Mouse (Mus musculus) cerebellum, postnatal 25 days (tissue): ENCODE measurements at regions not wholly inside any gene's neighbourhood (a gene's known extent, or its start where the extent isn't known, plus 50 kb on each side); places are given as distances from the start of the nearest gene placed in this dataset.

ENCODE experiments used
- DNase-seq, 2 experiments: peaks; one replicate each; pipeline ENCODE4 v3.0.0; 2021; ENCODE audit warnings: mixed read lengths in 2 of 2

DNA sequence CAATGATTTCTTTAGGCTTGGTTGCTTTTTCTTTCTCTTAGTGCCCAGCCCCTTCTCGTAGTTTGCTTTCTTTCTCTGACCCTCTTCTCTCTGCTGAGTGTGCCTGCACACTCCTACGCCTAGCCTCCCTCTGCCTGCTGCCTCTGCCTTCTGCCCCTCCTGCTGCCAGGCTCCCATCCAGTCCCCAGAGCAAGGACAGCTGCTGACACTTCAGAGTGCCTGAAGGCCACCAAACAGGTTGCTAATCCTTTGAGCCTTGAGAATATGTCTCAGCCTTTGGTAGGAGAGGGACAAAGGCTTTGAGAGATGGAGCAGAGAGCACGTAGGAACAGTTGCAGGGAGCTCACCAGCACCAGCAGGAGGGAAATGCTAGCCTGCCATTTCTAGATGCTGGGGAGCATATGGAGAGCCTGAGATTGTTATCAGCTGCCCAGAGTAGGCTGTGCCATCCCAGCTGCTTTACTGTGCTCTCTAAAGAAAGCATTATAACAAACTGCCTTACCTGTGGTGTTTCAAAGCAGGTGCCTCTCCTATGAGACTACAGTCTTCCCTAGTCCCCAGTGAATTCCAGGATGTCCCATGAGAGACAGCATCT, 103.0 kb upstream of the Arrdc4 start:
- DNase-seq = no peak

DNA sequence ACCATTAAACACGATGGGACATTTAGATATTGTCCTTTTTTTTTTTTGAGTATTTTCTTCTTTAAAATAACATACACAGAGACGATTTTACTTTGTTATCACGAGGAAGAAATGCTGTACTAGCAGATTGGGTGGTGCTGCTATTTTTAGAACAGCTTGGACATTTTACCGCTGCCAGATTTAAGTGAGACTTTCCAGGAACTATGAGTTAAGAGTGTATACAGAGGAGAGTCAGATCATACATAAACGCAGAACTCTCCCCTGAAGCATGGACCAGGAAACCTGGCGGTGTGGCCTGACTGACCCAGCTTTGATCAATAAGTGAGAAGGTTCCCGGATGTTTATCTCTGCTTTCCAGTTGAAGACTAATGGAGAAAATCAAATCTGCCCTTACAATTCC, 95.6 kb upstream of the Arrdc4 start:
- DNase-seq = no peak

DNA sequence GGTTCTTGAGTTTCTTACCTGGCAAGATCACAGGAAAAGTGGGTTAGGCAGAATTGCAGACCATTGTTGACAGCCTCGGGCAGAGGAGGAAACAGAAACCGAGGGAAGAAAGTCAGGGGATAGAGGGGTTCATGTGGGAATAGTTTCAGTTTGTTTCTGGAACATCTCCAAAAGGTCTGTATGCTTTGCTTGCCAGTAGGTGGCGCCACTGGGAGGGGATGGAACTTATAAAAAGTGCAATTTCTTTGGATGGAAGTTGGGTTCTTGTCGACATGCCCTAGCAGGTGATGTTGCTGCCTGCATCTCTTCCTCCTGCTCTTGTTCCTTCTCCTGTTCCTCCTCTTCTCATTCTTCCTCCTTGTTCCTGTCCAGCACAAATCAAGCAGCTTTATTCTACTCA, 94.3 kb upstream of the Arrdc4 start:
- peak in 1 of 2 experiments; percentile 27 for DNase-seq

DNA sequence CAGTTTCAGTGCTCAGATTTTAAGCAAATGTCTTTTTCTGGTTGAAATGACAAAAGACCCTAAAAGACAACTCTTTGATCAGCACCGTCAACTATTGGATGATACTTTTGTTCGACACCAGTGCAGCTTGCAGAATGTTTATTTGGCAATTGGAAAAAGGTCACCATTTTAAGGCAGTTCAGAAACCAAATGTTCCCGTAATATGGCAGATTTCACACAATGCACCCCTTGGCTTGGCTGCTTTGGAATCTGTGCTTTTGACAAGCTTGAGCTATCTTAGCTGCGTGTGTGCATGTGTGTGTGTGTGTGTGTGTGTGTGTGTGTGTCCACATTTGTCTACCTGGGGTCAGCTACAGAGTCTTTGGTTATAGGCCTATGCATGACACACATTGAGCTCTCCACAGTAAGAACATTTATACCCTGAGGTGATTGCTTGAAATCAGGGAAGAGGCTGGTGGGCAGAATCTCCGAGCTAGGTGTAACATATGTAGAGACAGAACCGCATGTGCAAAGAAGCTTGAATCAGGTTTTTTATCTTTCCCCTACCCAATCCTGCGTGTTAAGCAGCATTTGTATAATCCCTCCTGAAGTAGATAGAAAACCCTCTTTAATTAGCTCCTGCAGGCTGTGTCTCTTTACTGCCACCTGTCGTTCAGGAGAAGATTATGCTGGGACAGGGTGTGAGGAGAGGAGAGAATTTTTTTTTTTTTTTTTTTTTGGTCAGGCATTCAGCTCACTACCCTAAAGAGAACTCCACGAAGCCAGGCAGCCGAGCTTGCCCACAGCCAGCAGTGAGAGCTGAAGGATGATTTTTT, 85.1 kb upstream of the Arrdc4 start:
- peak in 1 of 2 experiments; percentile 27 for DNase-seq

DNA sequence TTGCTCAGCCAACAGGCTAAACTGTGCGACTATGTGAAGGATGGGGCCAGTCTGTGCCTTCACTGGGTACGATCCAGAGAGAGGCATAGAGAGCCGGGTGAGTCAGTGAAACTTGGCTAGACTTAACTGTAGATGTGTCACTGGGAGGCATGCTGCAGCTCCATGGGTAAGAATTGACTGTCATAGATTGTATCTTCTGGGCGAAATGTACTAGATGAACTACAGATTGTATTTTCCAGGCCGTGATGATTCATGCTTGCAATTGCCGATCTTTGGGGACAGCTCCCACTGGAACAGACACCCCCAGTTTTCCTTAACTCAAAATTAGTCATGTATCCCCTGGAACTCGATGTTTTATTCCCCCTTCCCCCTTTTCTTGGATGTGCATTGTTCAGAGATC, 84.5 kb upstream of the Arrdc4 start:
- peak in 1 of 2 experiments; percentile 7 for DNase-seq

DNA sequence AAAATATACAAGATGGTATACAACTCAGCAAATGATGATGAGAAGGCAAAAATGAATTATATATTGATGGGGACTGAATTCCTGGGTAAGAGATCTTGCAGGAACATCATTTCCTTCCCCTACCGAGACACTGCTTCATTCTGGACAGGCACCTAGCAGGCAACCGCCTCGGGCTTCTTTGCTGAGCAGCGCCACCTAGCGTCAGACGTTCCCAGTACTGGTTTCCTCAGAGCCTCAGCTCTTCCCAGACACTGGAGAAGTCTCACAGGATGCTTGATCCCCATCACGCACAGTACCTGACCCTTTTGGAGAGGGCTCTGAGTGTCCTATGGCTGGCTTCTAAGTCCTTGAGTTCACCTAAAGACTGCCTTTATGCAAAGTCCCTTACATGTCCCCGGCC, 80.8 kb upstream of the Arrdc4 start:
- DNase-seq = peak; percentile 80 to 89

DNA sequence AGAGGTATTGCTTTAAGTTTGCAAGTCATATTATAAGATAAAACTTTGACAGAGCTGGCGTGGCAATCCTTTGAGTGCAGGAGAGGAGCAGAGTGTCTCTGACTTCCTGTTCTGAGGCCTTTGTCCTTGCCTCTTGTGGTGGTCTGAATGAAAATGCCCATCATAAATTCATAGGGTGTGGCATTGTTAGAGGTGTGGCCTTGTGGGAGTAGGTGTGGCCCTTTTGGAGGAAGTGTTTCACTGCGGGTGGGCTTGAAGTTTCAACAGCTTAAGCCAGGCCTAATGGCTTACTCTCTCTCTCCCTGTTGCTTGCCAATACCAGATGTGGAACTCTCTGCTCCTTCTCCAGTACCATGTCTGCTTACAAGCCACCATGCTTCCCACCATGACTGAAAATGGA, 75.4 kb upstream of the Arrdc4 start:
- no peak for DNase-seq

DNA sequence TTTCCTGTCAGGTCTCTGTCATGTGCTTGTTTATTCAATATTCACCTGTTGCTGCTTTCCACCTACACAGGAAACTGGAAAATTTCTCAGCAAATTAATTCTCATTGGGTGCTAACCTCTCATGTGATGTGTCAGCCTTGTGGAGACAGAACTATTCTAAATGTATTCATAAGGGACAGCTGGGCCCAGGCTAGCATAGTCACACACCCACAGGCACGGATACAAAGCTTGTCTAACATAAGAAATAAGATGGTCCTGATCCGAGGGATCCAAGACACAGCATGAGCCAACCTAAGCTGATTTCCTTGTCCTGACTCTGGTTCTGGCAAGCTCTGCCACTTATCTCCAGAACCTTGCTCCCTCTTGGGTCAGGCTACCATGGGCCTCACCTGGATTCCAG, 74.6 kb upstream of the Arrdc4 start:
- DNase-seq = no peak

DNA sequence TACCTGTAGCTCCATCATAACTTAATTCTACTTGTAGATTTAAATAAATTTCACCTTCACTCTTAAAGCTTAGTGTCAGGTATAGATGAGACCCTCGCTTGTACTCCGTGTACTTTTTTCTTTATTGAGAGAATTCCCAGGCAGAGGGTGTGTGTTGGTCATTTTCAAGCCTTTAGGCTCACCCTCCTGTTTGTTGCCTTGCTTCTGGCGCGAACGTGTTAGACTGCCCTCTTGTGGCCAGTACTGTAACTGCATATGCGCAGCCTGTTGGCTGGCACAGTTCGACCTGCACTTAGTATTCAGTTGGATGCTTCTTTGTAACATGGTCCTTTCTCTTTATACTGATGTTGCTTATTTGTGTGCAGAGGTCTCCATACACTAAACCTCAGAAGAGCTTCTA, 74.1 kb upstream of the Arrdc4 start:
- peak; percentile 62 to 76 for DNase-seq

DNA sequence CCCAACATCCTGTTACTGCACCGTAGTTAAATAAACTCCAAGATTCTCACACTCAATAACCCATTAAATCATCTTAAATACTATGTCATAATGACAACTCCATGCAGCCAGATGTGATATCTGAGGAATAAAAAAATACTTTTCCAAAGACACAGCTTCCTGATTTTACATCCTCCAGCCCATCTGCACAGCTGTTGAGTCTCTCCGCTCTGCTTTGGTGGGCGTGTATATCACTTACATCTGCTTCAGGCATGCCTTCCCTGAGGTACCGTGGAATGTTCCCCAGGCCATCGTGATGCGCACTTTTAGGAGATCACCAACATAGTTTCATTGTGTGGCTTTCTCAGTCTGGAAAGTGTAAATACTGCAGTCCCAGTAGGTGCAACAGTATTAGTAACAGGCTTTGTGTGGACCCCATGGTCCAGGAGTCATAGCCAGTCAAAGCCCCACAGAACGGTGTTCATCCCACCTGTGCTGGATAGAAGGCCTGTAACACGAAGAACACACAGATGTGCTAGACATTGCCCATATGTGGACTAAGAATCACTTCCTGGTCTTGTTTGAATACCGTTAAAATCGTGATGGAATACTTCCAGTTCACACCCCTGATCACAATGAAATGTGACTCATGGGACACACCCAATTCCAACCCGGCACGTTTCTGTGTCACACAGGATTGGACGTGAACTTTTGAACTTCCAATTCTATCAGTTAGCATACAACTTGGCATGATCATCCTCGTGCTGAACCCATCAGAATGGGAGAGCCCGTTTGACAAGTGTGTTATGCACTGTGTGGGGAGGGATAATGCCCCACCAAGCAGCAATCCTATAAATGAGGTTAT, 66.0 kb upstream of the Arrdc4 start:
- no peak for DNase-seq

DNA sequence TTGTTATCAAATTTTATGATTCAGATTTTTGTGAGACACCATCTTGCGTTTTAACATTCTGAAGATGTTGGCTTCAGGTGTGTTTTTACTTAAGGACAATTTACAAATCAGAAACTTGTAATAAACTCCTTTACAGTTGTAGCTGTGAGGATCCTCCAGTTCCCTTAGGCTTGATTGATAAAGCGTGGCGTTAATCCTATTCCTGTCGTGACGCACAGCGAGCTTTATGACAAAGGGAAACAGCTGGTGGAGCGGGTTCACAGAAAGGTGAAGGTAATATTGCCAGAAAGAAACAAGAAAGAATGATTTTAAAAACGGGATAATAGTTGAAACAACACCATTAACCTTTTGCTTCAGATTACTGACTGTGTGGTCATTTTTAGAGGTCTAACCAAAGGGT, 60.7 kb upstream of the Arrdc4 start:
- no peak for DNase-seq
